23 mouse cellular contexts compared by ENCODE assay signal in genomic region chr4:141653044-141653443, GRCm38 (mm10). TPM values are rescaled to one million over a fixed set of nuclear protein-coding genes. Genes with fewer than 3 reads are reported as not detected.
"Had no signal": no experiment of that assay in that cellular context is flagged by ENCODE, and none has a peak within 500 bp of the region (broad histone marks: within the 10 kb centered on the region; RNA-seq: fewer than 3 reads in every experiment).

No protein-coding gene starts in this region.

- H3K27ac ChIP-seq: hindbrain, embryonic 10.5 days; hindbrain, embryonic 14.5 days; intestine, embryonic 15.5 days; left cerebral cortex, adult 2 months; limb, embryonic 13.5 days; liver, embryonic 12.5 days had no signal

- ATAC-seq: inflammation-experienced regulatory T-cells, adult 6 months; intestine, embryonic 15.5 days; intestine, postnatal 0 days; liver, embryonic 12.5 days had no signal

- H3K4me3 ChIP-seq: heart, embryonic 12.5 days; hindbrain, embryonic 10.5 days; hindbrain, embryonic 12.5 days; intestine, embryonic 15.5 days; left cerebral cortex, adult 2 months; limb, embryonic 13.5 days; limb, embryonic 15.5 days; liver, embryonic 12.5 days had no signal

- DNase-seq: gastrocnemius, postnatal 10 days; gastrocnemius, postnatal 25 days; heart, adult 18-20 months; heart, postnatal 10 days; heart, postnatal 4 days; kidney, adult 18-20 months; kidney, adult 8-10 months; kidney, postnatal 10 days; kidney, postnatal 25 days; kidney, postnatal 4 days; left cerebral cortex, postnatal 4 days had no signal

RNA-seq across cellular contexts. Expression of gene Rsc1a1, which starts 32.4 kb away (rescaled TPM):
- total RNA-seq: heart, postnatal 25 days had no signal
